Mouse (Mus musculus): ENCODE data around the gene Phf5a. TPM values are rescaled to one million over a fixed set of nuclear protein-coding genes. Genes with fewer than 3 reads are reported as not detected.
"Not testable (repeated sequence)": the region's sequence is repeated elsewhere in the genome, so short reads cannot be mapped to it uniquely, and the experiment has no call there.

Phf5a gene
- 124 TPM in 2 replicates for polyA plus RNA-seq (2015; fragmentation: Nextera tagmentation; extraction: Ambion mirVana)

DNA sequence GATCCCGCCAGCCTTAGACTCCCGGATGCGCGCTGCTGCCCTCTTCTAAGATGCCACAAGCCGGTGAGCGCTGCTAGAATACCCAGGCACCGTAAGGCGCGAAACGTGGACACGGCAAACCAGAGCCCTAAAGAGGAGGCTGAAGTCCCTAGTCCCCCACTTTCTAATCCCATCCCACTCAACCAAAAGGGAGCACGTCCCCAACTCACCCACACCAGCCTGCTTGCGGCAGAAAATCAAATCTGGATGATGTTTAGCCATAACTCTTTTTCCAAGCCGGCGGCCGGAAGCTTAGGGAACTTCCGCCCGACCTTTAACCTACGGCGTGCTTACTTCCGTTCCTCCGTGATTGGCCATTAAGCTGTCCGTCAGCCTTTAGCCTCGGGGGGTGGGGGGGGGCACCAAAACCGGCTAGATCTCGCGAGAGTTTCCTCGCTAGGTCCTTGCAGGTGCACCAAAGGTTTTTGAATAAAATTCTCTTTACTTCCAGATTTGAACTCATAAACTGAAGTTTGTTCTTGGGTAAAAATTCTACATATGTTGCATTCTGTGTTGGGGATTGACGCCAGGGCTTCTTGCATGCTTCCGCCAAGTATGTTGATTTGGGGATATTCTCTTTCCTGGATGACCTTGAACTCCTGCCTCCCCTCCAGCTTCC is at the start of gene Phf5a:
TSS of gene Phf5a (minus strand) at position 308 of the 658 bp plus-strand sequence.
- H3K9ac ChIP-seq, result peak within 1 kb of the TSS; percentile 95
- H3K9me3 ChIP-seq, result no peaks in the 10 kb centered on the region
- peak; percentile 91 for ATAC-seq (ENCODE audit: insufficient number of reproducible peaks, low FRiP score, low TSS enrichment, low read depth)
- peak within 1 kb of the TSS; percentile 99 for H3K27ac ChIP-seq
- peak within 1 kb of the TSS; percentile 81 for H3K4me2 ChIP-seq
- peaks cover 40% of the 10 kb centered on the region for H3K36me3 ChIP-seq
- no peaks in the 10 kb centered on the region for H3K27me3 ChIP-seq
- under 1% methylated on average over 30 of the region's 30 CpGs for WGBS
- H3K4me3 ChIP-seq, result peak within 1 kb of the TSS; percentile 100
- H3K4me1 ChIP-seq, result peaks cover 12% of the 10 kb centered on the region

DNA sequence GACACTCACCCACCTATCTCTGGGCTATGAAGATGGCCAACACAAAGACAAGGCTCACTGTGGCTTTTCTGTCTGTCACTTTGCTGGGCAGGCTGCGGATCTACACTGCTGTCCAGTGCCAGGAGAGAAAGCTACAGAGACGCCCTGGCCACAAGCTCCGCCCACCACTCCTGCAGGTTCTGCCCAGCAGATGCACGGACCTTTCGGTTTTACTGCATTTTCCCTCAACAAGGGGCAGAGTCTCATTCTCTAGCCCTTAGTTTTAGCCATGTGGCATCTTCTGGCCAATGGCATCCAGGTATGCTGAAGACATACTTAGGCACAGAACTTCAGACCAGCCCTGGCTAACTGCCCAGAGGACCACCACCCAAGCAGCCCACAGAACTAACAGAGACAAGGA is 49.5 kb upstream of the Phf5a start:
- no peaks in the 10 kb centered on the region for H3K9me3 ChIP-seq
- ATAC-seq (ENCODE audit: insufficient number of reproducible peaks, low FRiP score, low TSS enrichment, low read depth), result no peak
- no peak overlapping the region for H3K9ac ChIP-seq
- peaks cover 31% of the 10 kb centered on the region for H3K36me3 ChIP-seq
- H3K4me1 ChIP-seq, result peaks cover 21% of the 10 kb centered on the region
- no peak overlapping the region for H3K4me2 ChIP-seq
- no peaks in the 10 kb centered on the region for H3K27me3 ChIP-seq
- H3K27ac ChIP-seq, result no peak overlapping the region
- 63% methylated on average over 5 of the region's 5 CpGs for WGBS
- no peak overlapping the region for H3K4me3 ChIP-seq

DNA sequence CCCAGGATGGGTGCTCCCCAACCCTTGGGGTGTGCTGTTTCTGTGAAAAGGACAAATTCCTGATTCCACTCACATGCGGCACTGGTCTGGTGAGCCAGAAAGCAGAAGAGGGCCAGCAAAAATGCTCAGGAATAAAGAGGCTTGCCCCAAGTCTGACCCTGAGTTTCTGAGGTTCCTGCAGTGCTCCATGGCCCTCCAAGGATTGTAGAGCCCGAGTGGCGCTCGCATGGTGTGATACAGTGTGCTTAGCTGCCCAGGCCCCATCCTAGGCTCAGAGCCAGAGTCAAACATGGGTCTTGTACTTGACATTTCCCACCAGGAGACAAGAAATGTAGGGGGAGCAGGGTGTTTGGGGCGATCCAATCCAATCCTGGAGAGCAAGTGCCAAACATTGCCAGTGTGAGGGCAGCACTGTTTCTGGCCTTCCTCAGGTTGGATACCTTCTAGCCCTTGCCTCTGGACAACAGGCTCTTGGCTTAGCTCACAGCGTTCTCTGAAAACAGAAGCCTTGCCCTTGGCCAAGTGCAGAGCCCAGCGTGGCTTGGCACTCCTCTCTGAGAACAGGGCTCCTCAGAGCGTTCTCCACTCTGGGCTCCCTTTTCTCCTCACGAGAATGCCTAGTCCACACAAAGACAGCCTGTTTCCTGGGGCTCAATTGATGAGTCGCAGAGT is 49.0 kb upstream of the Phf5a start:
- Histone ChIP-seq H3K27me3 (no peaks in the 10 kb centered on the region), H3K9me3 (no peaks in the 10 kb centered on the region), H3K9ac (no peak overlapping the region), H3K4me2 (no peak overlapping the region), H3K36me3 (peaks cover 36% of the 10 kb centered on the region), H3K4me3 (no peak overlapping the region), H3K4me1 (peaks cover 21% of the 10 kb centered on the region), H3K27ac (no peak overlapping the region)
- no peak for ATAC-seq (ENCODE audit: insufficient number of reproducible peaks, low FRiP score, low TSS enrichment, low read depth)
- WGBS, result 85% methylated on average over 10 of the region's 10 CpGs

DNA sequence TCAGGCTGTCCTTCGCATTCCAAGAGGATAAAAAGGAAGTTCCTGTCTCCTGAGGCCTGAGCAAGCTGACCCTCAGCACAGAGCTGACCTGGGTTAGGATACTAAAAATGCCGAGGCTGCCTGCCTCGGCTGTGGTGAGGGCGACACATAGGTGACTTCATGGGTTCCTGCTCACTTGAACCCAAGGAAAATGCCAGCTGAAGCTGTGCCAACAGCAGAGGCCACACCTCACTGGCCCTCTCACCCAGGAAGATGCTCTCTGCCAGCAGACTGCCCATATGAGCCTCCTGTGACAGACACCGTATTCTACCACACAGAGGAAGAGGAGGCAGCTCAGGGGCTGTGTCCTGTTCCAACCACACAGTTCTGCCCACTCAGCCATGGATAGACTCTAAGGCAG is 47.4 kb upstream of the Phf5a start:
- 80% methylated on average over 5 of the region's 5 CpGs for WGBS
- H3K27ac ChIP-seq, result no peak overlapping the region
- peaks cover 6% of the 10 kb centered on the region for H3K4me1 ChIP-seq
- H3K4me3 ChIP-seq, result no peak overlapping the region
- ATAC-seq (ENCODE audit: insufficient number of reproducible peaks, low FRiP score, low TSS enrichment, low read depth), result no peak
- no peaks in the 10 kb centered on the region for H3K9me3 ChIP-seq
- H3K4me2 ChIP-seq, result no peak overlapping the region
- H3K27me3 ChIP-seq, result no peaks in the 10 kb centered on the region
- H3K36me3 ChIP-seq, result peaks cover 51% of the 10 kb centered on the region
- no peak overlapping the region for H3K9ac ChIP-seq

DNA sequence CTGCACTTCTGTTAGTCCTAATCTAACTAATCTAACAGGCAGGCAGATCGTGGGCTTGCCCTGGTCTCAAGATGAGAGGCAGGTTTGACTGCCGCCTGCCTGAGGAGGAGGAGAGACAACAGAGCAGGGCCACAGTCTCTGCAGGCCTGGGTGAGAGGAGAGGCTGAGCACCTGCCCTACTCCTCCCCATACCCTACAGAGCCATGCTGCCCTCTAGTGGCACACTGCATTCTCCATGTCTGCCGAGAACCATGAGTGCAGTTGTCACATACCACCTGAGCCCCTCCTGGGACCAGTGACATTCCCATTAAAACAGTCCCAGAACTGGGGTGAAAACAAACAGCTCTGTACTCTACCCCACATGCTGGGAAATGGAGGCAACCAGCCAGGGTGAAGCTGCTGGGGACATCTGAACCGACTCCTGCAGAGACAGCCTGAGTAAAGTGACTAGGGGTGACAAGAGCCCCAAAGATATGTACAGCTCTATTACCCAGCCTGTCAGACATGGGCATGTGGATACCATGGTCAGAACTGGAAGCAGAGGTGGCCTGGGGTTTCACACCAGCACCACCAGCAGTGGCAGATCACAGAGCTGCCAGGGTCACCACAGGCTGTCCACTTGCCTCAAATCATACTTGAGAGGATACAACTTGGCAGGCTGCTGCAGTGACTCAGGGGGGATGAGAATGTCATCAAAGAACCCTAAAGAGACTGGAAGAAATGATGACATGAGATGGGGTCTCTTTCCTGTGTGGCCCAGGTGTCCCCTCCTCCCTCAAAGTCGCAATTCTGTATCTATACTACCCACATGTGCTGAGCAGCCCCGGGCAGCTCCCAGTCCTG is 46.1 kb upstream of the Phf5a start:
- ATAC-seq (ENCODE audit: insufficient number of reproducible peaks, low FRiP score, low TSS enrichment, low read depth), result no peak
- 58% methylated on average over 6 of the region's 6 CpGs for WGBS
- H3K4me1 ChIP-seq, result peaks cover 4% of the 10 kb centered on the region; the same call in 1 of the 2 replicates

DNA sequence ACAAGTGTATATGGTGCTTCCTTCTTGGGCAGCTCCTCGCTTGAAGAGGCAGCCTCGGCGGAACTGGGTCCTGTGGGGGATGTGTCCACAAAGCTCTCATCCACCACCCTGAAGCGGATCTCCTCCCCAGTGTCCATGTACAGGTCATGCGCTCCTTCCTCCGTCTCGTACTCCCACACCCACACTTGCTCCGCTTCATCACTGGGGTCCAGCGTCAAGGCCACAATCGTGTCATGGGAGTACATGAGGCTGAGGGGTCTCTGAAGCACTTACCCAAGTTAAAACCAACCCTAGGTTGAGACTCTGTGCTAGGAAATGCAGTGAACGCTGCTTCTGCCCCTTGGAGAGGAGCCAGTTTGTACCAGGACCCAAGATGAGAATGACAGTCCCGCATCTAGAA is 45.5 kb upstream of the Phf5a start:
- H3K9me3 ChIP-seq, result no peaks in the 10 kb centered on the region
- peaks cover 59% of the 10 kb centered on the region for H3K36me3 ChIP-seq
- no peak for ATAC-seq (ENCODE audit: insufficient number of reproducible peaks, low FRiP score, low TSS enrichment, low read depth)
- H3K9ac ChIP-seq, result no peak overlapping the region
- H3K4me2 ChIP-seq, result no peak overlapping the region
- no peaks in the 10 kb centered on the region for H3K27me3 ChIP-seq
- 88% methylated on average over 12 of the region's 12 CpGs for WGBS
- no peak overlapping the region for H3K4me3 ChIP-seq
- no peak overlapping the region for H3K27ac ChIP-seq
- H3K4me1 ChIP-seq, result peaks cover 4% of the 10 kb centered on the region; the same call in 1 of the 2 replicates

More for the DNA sequence above, 46.1 kb upstream of the Phf5a start:
- H3K9me3 ChIP-seq, result no peaks in the 10 kb centered on the region
- H3K36me3 ChIP-seq, result peaks cover 57% of the 10 kb centered on the region
- no peaks in the 10 kb centered on the region for H3K27me3 ChIP-seq
- H3K9ac ChIP-seq, result no peak overlapping the region
- no peak overlapping the region for H3K4me3 ChIP-seq
- no peak overlapping the region for H3K4me2 ChIP-seq
- H3K27ac ChIP-seq, result no peak overlapping the region

DNA sequence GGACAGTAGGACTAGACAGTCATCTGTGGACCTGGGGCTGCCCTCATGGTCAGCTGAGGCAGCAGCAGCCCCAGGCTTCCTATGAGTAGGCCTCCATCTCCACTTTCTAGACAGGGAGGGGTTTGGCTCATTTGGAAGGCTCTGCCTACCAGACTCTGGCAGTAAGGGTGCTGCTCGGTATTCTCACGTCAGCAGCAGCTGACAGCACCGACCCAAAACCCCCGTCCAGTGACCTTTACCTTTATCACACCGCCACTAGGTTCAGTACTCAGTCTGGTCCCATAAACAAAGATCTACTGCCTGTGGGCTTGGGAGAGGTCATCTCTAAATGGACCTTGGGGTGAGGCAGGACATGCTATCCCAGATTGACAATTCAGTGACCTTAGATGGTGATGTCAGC is 44.0 kb upstream of the Phf5a start:
- no peak for ATAC-seq (ENCODE audit: insufficient number of reproducible peaks, low FRiP score, low TSS enrichment, low read depth)
- Histone ChIP-seq H3K27ac (no peak overlapping the region), H3K4me3 (no peak overlapping the region), H3K9me3 (no peaks in the 10 kb centered on the region), H3K9ac (no peak overlapping the region), H3K27me3 (no peaks in the 10 kb centered on the region), H3K36me3 (peaks cover 68% of the 10 kb centered on the region), H3K4me2 (no peak overlapping the region), H3K4me1 (peaks cover 4% of the 10 kb centered on the region; the same call in 1 of the 2 replicates)
- WGBS, result 87% methylated on average over 5 of the region's 5 CpGs

DNA sequence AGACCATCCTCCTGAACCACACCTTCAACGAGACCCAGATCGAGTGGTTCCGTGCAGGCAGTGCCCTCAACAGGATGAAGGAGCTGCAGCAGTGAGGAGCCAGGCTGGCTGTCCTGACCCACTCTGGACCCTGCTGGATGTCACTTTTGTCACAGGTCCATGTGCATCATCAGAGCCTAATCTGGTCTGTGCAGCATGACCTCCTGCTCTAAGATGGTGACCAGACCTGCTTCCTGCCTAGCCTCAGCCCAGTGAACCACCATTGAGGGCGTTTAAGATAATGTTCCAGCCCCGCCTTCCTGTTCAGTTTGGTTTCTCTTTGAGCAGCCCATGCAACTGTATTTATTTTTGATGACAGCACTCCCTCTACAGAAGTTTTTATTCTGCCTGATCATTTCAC is 43.0 kb upstream of the Phf5a start:
- Histone ChIP-seq H3K4me3 (no peak overlapping the region), H3K4me2 (no peak overlapping the region), H3K27me3 (no peaks in the 10 kb centered on the region), H3K9ac (no peak overlapping the region), H3K4me1 (peaks cover 4% of the 10 kb centered on the region; the same call in 1 of the 2 replicates), H3K9me3 (no peaks in the 10 kb centered on the region), H3K27ac (no peak overlapping the region), H3K36me3 (peaks cover 76% of the 10 kb centered on the region)
- 80% methylated on average over 5 of the region's 5 CpGs for WGBS
- ATAC-seq (ENCODE audit: insufficient number of reproducible peaks, low FRiP score, low TSS enrichment, low read depth), result no peak

DNA sequence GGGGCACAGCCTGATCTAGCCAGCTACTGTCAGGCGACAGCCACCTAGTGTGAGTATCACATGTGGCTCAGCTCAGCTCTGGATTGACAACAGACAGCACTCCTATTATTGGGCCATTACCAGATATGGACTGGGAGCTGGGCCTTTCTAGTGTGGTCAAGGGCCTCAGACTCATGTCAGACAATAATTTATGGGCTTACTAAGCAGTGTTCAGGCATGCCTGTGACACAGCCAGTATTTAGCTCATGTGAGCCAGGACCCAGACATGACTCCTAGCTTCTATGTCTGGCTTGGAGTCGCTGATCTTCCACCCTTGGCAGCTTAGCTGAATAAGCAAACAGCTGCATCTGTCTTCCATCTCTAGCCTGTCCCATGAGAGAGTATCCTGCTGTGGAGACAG is 40.8 kb upstream of the Phf5a start:
- 63% methylated on average over 2 of the region's 2 CpGs for WGBS
- Histone ChIP-seq H3K27me3 (no peaks in the 10 kb centered on the region), H3K4me3 (no peak overlapping the region), H3K27ac (no peak overlapping the region), H3K9ac (no peak overlapping the region), H3K4me2 (no peak overlapping the region), H3K9me3 (no peaks in the 10 kb centered on the region), H3K4me1 (no peaks in the 10 kb centered on the region), H3K36me3 (peaks cover 97% of the 10 kb centered on the region)
- no peak for ATAC-seq (ENCODE audit: insufficient number of reproducible peaks, low FRiP score, low TSS enrichment, low read depth)

DNA sequence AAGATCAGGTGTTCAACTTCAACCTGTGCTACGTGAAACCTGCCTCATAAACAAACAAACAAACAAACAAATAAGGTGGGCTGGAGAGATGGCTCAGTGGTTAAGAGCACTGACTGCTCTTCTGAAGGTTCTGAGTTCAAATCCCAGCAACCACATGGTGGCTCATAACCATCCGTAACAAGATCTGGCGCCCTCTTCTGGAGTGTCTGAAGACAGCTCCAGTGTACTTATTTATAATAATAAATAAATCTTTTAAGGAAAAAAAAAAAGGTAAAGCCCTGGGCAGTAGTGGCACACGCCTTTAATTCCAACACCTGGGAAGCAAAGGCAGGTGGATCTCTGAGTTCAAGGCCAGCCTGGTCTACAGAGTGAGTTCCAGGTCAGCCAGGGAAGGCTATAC is 37.1 kb upstream of the Phf5a start:
- not testable (repeated sequence) for H3K27ac ChIP-seq; ATAC-seq (ENCODE audit: insufficient number of reproducible peaks, low FRiP score, low TSS enrichment, low read depth); H3K4me3 ChIP-seq; H3K9me3 ChIP-seq; H3K27me3 ChIP-seq; H3K4me1 ChIP-seq; H3K9ac ChIP-seq; H3K4me2 ChIP-seq
- WGBS, result 85% methylated on average over 4 of the region's 4 CpGs
- H3K36me3 ChIP-seq, result peaks cover 97% of the 10 kb centered on the region

DNA sequence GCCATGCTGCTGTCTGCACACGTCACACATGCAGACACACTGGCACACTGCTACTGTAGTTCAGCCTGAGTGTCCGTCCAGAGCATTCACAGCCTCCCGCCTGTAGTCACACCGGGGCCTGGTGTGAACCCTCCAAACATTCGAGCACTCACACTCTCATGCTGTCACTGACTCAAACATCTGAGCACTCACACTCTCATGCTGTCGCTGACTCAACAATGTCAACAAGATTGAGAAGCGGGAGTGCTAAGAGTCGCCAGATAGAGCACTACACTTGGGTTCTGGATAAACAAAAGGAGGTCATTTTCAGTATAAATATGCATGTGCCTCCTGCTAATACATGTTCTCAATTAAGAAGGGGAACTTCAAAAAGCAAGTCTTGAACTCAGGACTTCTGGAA is 36.2 kb upstream of the Phf5a start:
- Histone ChIP-seq H3K9me3 (no peaks in the 10 kb centered on the region), H3K4me3 (no peak overlapping the region), H3K27ac (no peak overlapping the region), H3K27me3 (no peaks in the 10 kb centered on the region), H3K4me2 (no peak overlapping the region), H3K4me1 (no peaks in the 10 kb centered on the region), H3K9ac (no peak overlapping the region), H3K36me3 (peaks cover 97% of the 10 kb centered on the region)
- WGBS, result 93% methylated on average over 8 of the region's 8 CpGs
- ATAC-seq (ENCODE audit: insufficient number of reproducible peaks, low FRiP score, low TSS enrichment, low read depth), result no peak

DNA sequence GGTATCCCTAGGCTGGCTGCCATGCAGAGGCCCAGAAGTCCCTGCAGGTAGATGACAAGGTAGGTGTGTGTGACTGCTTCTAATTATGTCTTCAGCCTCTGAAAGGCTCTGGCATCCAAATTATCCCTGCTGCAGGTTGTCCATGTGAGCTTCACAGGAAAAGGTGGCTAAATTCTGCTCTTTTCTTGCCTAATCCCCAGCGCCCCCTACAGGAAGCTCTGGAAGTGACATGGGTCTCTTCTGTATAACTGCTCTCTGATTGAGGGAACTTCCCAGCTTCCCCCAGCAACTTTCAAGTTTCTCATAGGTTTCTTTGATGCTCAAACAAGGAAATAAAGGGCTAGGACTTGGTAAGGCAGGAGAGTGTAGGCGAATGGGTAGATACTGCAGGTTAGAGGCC is 33.2 kb upstream of the Phf5a start:
- Histone ChIP-seq H3K4me1 (no peaks in the 10 kb centered on the region), H3K9ac (no peak overlapping the region), H3K9me3 (no peaks in the 10 kb centered on the region), H3K36me3 (peaks cover 97% of the 10 kb centered on the region), H3K27ac (no peak overlapping the region), H3K4me3 (no peak overlapping the region), H3K27me3 (no peaks in the 10 kb centered on the region), H3K4me2 (no peak overlapping the region)
- no peak for ATAC-seq (ENCODE audit: insufficient number of reproducible peaks, low FRiP score, low TSS enrichment, low read depth)
- WGBS, result 34% methylated on average over 2 of the region's 2 CpGs

Measured in limb, embryonic 15.5 days (tissue).